Mouse (Mus musculus) MEL (cell line): ENCODE measurements around the gene Hsh2d. TPM values are rescaled to one million over a fixed set of nuclear protein-coding genes. Genes with fewer than 3 reads are reported as not detected.

Source experiments
- DNase-seq: peaks from one replicate; pipeline ENCODE4 v3.0.0; 2011; ENCODE audit warnings: low read depth, low spot score
- H3K27ac ChIP-seq: 2 replicates; pipeline ENCODE4 v1.5.1; 2012; ENCODE audit warnings: low read depth, mild to moderate bottlenecking, control low read depth, low read length, moderate library complexity; ENCODE audit not compliant: control insufficient read depth
- H3K27me3 ChIP-seq, 2 experiments: fragments of 150-350 bp in 1 of 2; sonication (generic) in 1 of 2; 2 replicates each; pipeline ENCODE4 v1.6.1; 2012; ENCODE audit warnings: low read length in 2 of 2, mild to moderate bottlenecking in 2 of 2, improper control_type of control experiment in 1 of 2, moderate library complexity in 1 of 2; ENCODE audit not compliant: insufficient read depth in 2 of 2, control insufficient read depth in 1 of 2
- H3K36me3 ChIP-seq, 2 experiments: 2 replicates each; pipeline ENCODE4 v1.6.1; 2012 to 2014; ENCODE audit warnings: low read length in 2 of 2, improper control_type of control experiment in 1 of 2, inconsistent platforms in 1 of 2, mild to moderate bottlenecking in 1 of 2; ENCODE audit not compliant: insufficient read depth in 2 of 2, control insufficient read depth in 1 of 2
- H3K4me1 ChIP-seq, 2 experiments: fragments of 150-350 bp in 1 of 2; sonication (generic) in 1 of 2; 2 replicates each; pipeline ENCODE4 v1.6.1; 2012; ENCODE audit warnings: low read length in 2 of 2, improper control_type of control experiment in 1 of 2, mild to moderate bottlenecking in 1 of 2; ENCODE audit not compliant: insufficient read depth in 2 of 2, control insufficient read depth in 1 of 2
- H3K4me3 ChIP-seq, 2 experiments: fragments of 150-350 bp in 1 of 2; sonication (generic) in 1 of 2; 2 replicates each; pipeline ENCODE4 v1.5.1; 2012; ENCODE audit warnings: low read depth in 2 of 2, low read length in 2 of 2, mild to moderate bottlenecking in 2 of 2, moderate library complexity in 2 of 2, control low read depth in 1 of 2, improper control_type of control experiment in 1 of 2; ENCODE audit not compliant: control insufficient read depth in 1 of 2, insufficient read depth in 1 of 2
- H3K79me2 ChIP-seq: 2 replicates; pipeline ENCODE4 v1.6.1; 2012; ENCODE audit warnings: mild to moderate bottlenecking, low read length, moderate library complexity; ENCODE audit not compliant: control insufficient read depth, poor library complexity, insufficient read depth
- H3K9ac ChIP-seq: 2 replicates; pipeline ENCODE4 v1.6.1; 2012; ENCODE audit warnings: low read depth, mild to moderate bottlenecking, control low read depth, low read length, moderate library complexity; ENCODE audit not compliant: control insufficient read depth, poor library complexity, severe bottlenecking
- H3K9me3 ChIP-seq: fragments of 150-350 bp; sonication (generic); replicated peaks from 2 replicates; pipeline ENCODE4 v1.6.1; 2012; ENCODE audit warnings: mild to moderate bottlenecking, low read length, improper control_type of control experiment, moderate library complexity; ENCODE audit not compliant: insufficient read depth
- BHLHE40 ChIP-seq: IDR thresholded peaks from 2 replicates; pipeline ENCODE4 v1.6.1; 2012; ENCODE audit warnings: low read depth, mild to moderate bottlenecking, inconsistent platforms, low read length, improper control_type of control experiment, borderline replicate concordance
- CHD1 ChIP-seq: IDR thresholded peaks from 2 replicates; pipeline ENCODE4 v1.6.1; 2012; ENCODE audit warnings: low read depth, mild to moderate bottlenecking, inconsistent platforms, low read length, improper control_type of control experiment
- E2F4 ChIP-seq: IDR thresholded peaks from 2 replicates; pipeline ENCODE4 v1.6.1; 2011; ENCODE audit warnings: low read depth, low read length, improper control_type of control experiment, borderline replicate concordance
- EP300 ChIP-seq, 2 experiments: IDR thresholded peaks; 2 replicates each; pipeline ENCODE4 v1.6.1; 2011; ENCODE audit warnings: improper control_type of control experiment in 2 of 2, low read length in 2 of 2, low read depth in 1 of 2, mild to moderate bottlenecking in 1 of 2
- GATA1 ChIP-seq: IDR thresholded peaks from 2 replicates; pipeline ENCODE4 v1.6.1; 2011; ENCODE audit warnings: low read depth, low read length, improper control_type of control experiment
- JUND ChIP-seq: IDR thresholded peaks from 2 replicates; pipeline ENCODE4 v1.6.1; 2011; ENCODE audit warnings: low read depth, mild to moderate bottlenecking, improper control_type of control experiment, low read length
- MAFK ChIP-seq: IDR thresholded peaks from 2 replicates; pipeline ENCODE4 v1.6.1; 2011; ENCODE audit warnings: low read depth, mild to moderate bottlenecking, low read length, improper control_type of control experiment, borderline replicate concordance
- MAX ChIP-seq: IDR thresholded peaks from 2 replicates; pipeline ENCODE4 v1.6.1; 2011; ENCODE audit warnings: low read length, improper control_type of control experiment
- MEF2A ChIP-seq: IDR thresholded peaks from 2 replicates; pipeline ENCODE4 v1.6.1; 2014; ENCODE audit warnings: low read depth, mild to moderate bottlenecking, inconsistent platforms, low read length, improper control_type of control experiment; ENCODE audit not compliant: poor library complexity, insufficient replicate concordance, severe bottlenecking; ENCODE audit errors: extremely low read depth
- MXI1 ChIP-seq: IDR thresholded peaks from 2 replicates; pipeline ENCODE4 v1.6.1; 2011; ENCODE audit warnings: mild to moderate bottlenecking, low read depth, low read length, improper control_type of control experiment
- MYB ChIP-seq: IDR thresholded peaks from 2 replicates; pipeline ENCODE4 v1.6.1; 2011; ENCODE audit warnings: mild to moderate bottlenecking, low read depth, low read length, improper control_type of control experiment
- NRF1 ChIP-seq: IDR thresholded peaks from 2 replicates; pipeline ENCODE4 v1.6.1; 2014; ENCODE audit warnings: low read depth, mild to moderate bottlenecking, inconsistent platforms, low read length, improper control_type of control experiment, moderate library complexity; ENCODE audit not compliant: poor library complexity, insufficient read depth, severe bottlenecking
- POLR2A ChIP-seq, 2 experiments: IDR thresholded peaks; 2 replicates each; pipeline ENCODE4 v1.6.1; 2011 to 2012; ENCODE audit warnings: low read length in 2 of 2, mild to moderate bottlenecking in 2 of 2, control low read depth in 1 of 2, improper control_type of control experiment in 1 of 2, low read depth in 1 of 2, moderate library complexity in 1 of 2; ENCODE audit not compliant: control insufficient read depth in 1 of 2, insufficient read depth in 1 of 2, poor library complexity in 1 of 2
- POLR2AphosphoS5 ChIP-seq: IDR thresholded peaks from 2 replicates; pipeline ENCODE4 v1.6.1; 2012; ENCODE audit warnings: low read depth, borderline replicate concordance, mild to moderate bottlenecking, inconsistent platforms, low read length, moderate library complexity, mixed read lengths
- RAD21 ChIP-seq: IDR thresholded peaks from 2 replicates; pipeline ENCODE4 v1.6.1; 2011; ENCODE audit warnings: mild to moderate bottlenecking, low read depth, low read length, improper control_type of control experiment
- SIN3A ChIP-seq: IDR thresholded peaks from 2 replicates; pipeline ENCODE4 v1.6.1; 2012; ENCODE audit warnings: low read length, improper control_type of control experiment, inconsistent platforms
- TAL1 ChIP-seq: IDR thresholded peaks from 2 replicates; pipeline ENCODE4 v1.6.1; 2012; ENCODE audit warnings: mild to moderate bottlenecking, inconsistent platforms, low read length, moderate library complexity, mixed read lengths
- TBP ChIP-seq: IDR thresholded peaks from 2 replicates; pipeline ENCODE4 v1.8.0; 2011; ENCODE audit warnings: low read depth, low read length, improper control_type of control experiment
- USF1 ChIP-seq: IDR thresholded peaks from 2 replicates; pipeline ENCODE4 v1.6.1; 2014; ENCODE audit warnings: low read depth, mild to moderate bottlenecking, inconsistent platforms, low read length, improper control_type of control experiment, moderate library complexity
- USF2 ChIP-seq, 2 experiments: IDR thresholded peaks; 2 replicates each; pipeline ENCODE4 v1.6.1; 2011 to 2012; ENCODE audit warnings: improper control_type of control experiment in 2 of 2, low read length in 2 of 2, borderline replicate concordance in 1 of 2, inconsistent platforms in 1 of 2, low read depth in 1 of 2, mild to moderate bottlenecking in 1 of 2; ENCODE audit not compliant: insufficient read depth in 1 of 2
- ZNF384 ChIP-seq: IDR thresholded peaks from 2 replicates; pipeline ENCODE4 v1.6.1; 2012; ENCODE audit warnings: low read depth, mild to moderate bottlenecking, inconsistent platforms, low read length, improper control_type of control experiment
- polyA plus RNA-seq, 2 experiments: library from polyadenylated mRNA; stranded (reverse) in 1 of 2; unstranded in 1 of 2; fragments of >175 nt in 1 of 2; fragments of >200 nt in 1 of 2; gene quantifications; 2 replicates each; pipeline versions ENCODE4 v1.2.1 to v1.2.4; 2012; ENCODE audit warnings: low replicate concordance in 2 of 2, low read depth in 1 of 2; ENCODE audit not compliant: insufficient read length in 2 of 2, insufficient read depth in 1 of 2, missing spikeins in 1 of 2
- total RNA-seq: library from RNA; depleted of rRNA; stranded (reverse); fragments of 300-350 nt; gene quantifications from 2 replicates; pipeline ENCODE4 v1.2.3, GENCODE M21; 2012; rRNA removed

Hsh2d gene
- total RNA-seq (0.04 TPM in 1 of 2 replicates, not detected in the other), polyA plus RNA-seq (under 1 TPM in 1 of 2 experiments, not detected in 1; 0.13 TPM)

DNA sequence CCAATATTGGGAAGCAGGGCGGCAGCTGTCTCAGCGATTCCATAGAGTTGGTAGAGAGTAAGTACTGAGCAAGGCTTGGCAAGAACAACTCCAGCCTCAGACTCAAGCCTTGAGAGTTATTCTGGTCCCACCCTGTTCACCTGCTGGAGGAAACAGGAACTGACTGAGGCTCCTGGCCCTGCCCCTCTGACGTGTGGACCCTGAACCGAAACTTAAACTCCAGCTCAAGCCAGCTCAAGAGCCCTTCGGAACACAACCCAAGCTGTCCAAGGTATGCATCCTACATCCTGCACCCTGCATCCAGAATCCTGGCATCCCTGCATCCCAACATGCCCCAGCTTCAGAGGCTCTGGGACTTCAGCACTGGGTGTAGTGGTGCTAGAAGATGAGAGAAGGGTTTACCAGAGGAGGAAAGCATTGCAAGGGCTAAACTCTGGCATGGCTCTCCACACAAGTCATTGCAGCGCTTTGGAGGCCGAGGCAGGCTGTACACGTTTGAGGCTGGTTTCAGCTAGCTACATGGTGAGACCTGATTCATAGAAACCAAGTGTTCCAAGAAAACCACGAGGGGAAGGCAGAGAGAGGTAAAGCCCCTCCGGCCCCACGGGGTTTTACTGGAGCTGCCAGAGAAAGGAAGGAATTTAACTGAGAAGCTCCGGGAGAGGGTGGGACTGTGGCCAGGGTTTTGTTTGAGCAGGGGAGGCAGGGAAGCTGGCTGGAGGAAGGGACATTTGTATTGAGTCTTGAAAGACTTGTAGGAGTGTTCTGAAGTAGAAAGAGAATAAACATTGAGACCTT lies at the start of gene Hsh2d:
TSS of gene Hsh2d (plus strand) at position 222 of the 798 bp plus-strand sequence.
- no peaks in the 10 kb centered on the region for H3K36me3 ChIP-seq
- H3K4me3 ChIP-seq, result no peak within 1 kb of the TSS
- peak; percentile 28 for DNase-seq
- no peaks in the 10 kb centered on the region for H3K4me1 ChIP-seq
- no peak within 1 kb of the TSS for H3K27ac ChIP-seq
- no peaks in the 10 kb centered on the region for H3K9me3 ChIP-seq
- no peak within 1 kb of the TSS for H3K9ac ChIP-seq
- H3K27me3 ChIP-seq, result no peaks in the 10 kb centered on the region
- no peaks in the 10 kb centered on the region for H3K79me2 ChIP-seq
- no peak for TF ChIP-seq TAL1
- no peak for TF ChIP-seq EP300 (IDR thresholded peaks at IDR 0.05; ENCODE audit: low read depth in 1 of 2, low read length in 2 of 2)
- TF ChIP-seq JUND, result no peak
- no peak for TF ChIP-seq MAFK
- no peak for TF ChIP-seq ZNF384
- no peak for TF ChIP-seq GATA1
- TF ChIP-seq POLR2A (IDR thresholded peaks at IDR 0.05; ENCODE audit: control insufficient read depth in 1 of 2, insufficient read depth in 1 of 2, low read depth in 1 of 2, low read length in 2 of 2, poor library complexity in 1 of 2), result no peak
- TF ChIP-seq SIN3A, result no peak

DNA sequence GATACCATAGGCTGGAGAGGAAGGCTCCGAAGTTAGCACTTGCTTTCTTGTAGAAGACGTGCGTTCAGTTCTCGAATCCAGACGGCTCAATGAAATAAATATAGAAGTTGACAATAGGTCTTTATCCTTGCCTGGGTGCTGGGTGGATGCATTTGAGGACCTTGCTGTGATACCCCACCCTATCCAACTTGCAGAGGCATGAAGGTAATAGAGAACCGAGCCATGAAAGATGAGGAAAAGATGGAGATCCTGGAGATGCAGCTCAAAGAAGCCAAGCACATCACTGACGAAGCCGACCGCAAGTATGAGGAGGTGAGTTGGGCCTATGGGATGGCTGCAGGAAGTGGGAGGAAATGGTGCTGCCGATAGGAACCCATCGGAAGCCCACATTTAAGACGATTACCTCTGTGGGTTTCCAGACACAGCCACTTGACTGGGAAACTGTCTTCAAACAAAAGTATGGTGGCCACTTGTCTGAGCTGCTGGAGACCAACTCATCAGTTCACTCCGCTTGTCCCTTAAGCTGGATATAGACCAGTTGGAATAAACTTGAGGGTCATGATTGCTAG lies 46.1 kb upstream of the Hsh2d start:
- H3K4me3 ChIP-seq, result no peak overlapping the region
- H3K27ac ChIP-seq, result no peak overlapping the region

More for the DNA sequence above, 46.1 kb upstream of the Hsh2d start:
- H3K9ac ChIP-seq, result no peak overlapping the region
- H3K36me3 ChIP-seq, result no peaks in the 10 kb centered on the region
- peaks cover 0 to 1% of the 10 kb centered on the region in 2 experiments; a peak in 1 of 4 replicates for H3K27me3 ChIP-seq
- peaks cover 0 to 5% of the 10 kb centered on the region in 2 experiments; a peak in 2 of 4 replicates for H3K4me1 ChIP-seq
- H3K79me2 ChIP-seq, result no peaks in the 10 kb centered on the region
- no peak for TF ChIP-seq CHD1
- no peak for TF ChIP-seq GATA1
- no peak for TF ChIP-seq E2F4
- TF ChIP-seq RAD21, result no peak
- TF ChIP-seq NRF1, result no peak
- no peak for TF ChIP-seq MYB
- no peak for TF ChIP-seq TAL1
- no peak for TF ChIP-seq BHLHE40
- no peak for TF ChIP-seq MAX
- TF ChIP-seq MXI1, result no peak
- no peak for TF ChIP-seq USF1
- TF ChIP-seq USF2 (IDR thresholded peaks at IDR 0.05; ENCODE audit: borderline replicate concordance in 1 of 2, insufficient read depth in 1 of 2, low read depth in 1 of 2, low read length in 2 of 2), result no peak
- TF ChIP-seq MEF2A, result no peak
- no peak for TF ChIP-seq TBP
- TF ChIP-seq POLR2AphosphoS5, result no peak
- H3K9me3 ChIP-seq, result no peaks in the 10 kb centered on the region
- DNase-seq, result no peak
